Mouse (Mus musculus): ENCODE results near the gene Szt2.

The Szt2 gene

DNA sequence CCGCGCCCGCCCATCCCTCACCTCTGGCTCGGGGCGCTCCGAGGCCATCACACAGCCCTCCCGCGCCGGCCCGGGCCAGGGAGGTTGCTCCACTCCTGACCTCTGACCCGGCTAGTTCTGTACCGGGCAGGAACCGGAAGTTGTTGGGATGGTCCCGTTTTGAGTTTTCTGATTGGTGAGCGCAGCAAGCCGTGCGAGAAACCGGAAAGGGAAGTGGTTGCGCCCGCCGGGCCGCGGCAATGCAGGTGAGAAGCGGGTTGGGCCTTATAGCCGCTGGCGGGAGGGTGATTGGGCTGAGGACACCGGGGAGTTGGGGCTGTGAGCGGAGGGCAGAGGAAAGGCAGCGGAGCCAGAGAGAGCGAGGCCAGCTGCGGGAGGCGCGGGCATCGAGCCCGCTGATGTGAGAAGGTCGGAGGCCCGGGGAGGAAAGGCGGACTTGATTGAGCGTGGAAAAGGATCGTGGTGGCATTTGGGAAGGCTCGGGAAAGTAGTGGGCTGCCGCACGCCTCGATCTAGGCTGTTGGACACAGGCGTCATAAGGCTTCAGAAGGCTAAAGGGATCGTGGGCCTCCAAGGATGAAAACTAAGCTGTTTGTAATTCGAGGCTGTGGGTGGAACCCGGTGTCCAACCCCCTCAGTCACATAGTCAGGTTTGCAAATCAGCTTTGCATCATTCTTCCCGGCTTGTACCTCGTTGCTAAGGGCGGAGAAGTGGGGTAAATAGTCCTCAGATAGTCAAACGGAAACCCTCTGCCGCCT, at the start of gene Szt2, which contains the start of gene Med8:
Szt2 (minus strand) TSS at position 132 of the 759 bp plus-strand sequence.
Med8 (plus strand) TSS at position 196 of the 759 bp plus-strand sequence.
- DNase-seq, result peak; percentile 97

DNA sequence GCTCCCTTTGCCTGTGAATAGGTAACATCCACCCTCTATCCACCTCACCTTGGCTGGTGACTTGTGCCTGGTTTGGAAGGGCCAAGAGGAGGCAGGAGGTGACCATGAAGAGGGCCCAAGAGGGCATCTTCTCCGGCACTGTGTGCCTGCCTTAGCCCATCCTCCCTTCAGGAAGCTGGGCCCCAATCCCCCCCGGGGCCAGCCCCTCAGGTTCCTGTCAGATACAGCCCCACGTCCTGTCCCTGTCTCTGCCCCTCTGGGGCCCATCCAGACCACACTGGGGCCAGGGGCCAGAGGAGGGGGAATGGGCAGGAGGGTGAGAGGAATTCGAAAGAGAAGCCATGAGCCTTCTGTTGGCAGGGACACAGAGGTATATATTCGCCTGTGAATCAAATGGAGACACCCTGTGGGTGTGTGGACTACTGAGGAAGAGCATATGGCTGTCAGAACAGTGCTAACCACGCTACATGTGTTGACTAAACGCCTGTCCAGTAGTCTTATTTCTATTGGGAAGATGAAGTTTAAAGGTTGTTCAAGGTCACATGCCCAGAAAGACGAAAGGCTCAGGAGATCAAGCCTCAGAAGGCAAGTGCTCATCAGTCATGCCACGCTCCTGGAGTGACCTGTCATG, 48.4 kb upstream of the Szt2 start, which contains the start of gene Mpl:
Mpl (minus strand) TSS at position 169 of the 631 bp plus-strand sequence.
- DNase-seq, result no peak

DNA sequence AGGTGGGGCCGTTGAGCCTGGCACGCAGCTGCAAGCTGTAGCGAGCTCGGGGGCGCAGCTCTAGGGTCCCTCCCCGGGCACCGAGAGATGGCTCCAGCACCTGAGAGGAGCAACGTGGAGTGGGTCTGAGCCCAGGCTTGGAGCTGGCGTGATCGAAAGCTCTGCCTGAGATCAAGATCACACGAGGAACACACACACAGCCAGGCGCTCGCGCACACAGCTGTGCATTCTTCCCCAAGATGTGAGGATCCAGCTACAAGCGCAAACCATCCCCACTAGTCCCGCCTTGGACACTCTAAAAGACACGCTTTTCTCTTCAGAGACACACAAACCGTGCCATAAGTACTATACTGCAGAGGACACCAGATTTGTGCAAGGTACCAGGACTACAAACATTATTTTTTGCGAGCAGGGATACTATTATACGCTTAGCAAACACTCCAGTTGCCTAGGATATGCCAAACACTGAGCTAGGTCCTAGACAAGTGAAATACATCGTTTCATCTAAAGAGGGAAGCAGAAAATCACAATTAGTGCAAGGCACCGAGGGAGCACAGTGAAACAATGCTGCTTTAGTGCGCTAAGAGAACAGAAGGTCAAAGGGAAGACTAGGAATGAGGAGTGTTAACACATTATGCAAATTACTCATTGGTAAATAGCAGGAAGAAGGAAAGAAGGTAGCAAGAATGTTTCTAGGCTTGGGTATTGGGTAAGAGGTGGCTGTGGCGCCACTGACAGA, 37.5 kb upstream of the Szt2 start:
- peak; percentile 34 for DNase-seq

DNA sequence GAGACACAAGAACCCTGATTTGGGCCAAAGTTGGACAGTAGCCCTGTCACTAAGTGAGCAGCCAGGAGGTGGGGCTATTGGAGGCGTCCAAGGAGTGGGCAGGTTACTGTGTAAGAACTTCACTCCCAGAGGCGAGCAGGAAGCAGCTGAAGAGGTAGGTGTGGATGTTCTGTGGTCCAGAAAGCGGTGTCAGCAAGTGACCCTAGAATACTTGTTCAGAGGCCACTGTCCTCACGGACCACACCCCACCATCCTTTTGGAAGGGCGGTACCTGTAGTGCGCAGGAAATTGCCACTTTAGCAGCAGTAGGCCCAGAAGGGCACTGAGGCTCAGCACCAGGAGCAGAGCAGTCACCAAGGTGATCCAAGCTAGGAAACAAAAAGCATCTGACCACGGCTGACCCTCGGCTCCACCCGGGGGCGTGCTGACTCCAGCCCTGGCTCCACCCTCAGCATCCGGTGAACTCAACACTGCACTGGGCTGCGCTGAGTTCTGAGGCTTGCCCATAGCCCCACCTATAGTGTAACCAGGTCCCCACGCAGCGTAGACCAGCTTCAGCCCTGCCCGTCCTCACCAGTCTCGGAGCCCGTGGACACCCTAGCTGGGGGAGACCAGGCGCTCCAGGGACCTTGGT, 36.8 kb upstream of the Szt2 start:
- peak; percentile 79 for DNase-seq

DNA sequence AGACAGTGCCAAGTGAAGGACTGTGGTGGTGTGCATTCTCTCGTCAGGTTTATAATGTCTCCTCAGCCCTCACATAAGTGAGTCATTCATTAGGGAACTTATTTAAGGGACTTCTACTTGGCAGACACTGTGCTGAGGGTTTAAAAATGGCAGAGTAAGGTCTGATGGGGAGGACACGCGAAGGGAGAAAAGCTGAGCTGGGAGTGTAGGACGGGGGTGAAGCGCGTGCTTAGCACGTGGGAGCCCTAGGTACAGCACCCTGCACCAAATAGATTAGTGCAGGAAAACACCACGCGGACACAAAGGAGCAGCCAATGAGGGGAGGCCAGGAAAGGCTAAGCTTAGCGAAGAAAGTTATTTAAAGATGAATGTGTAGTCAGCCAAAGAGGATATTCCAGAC, 36.0 kb upstream of the Szt2 start:
- DNase-seq, result no peak

DNA sequence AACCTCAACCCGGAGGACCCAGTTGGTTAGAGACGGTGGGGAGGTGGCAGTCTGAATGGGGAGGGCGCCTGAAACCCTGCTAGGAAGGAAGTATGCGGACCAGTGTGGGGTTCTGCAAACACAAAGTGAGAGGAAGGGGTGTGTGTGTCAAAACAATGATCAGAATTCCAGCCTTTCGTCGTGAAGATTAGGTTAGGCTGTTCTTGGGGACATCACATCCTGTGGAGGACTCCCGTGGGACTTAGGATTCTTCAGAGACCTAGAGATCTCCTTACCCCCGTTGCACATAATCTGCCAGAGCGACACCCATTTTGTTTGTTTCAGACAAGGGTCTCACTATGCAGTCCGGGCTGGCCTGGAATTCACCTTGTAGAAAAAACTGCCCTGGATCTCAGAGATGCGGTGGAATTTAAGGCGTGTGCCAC, 28.8 kb upstream of the Szt2 start:
- peak; percentile 64 for DNase-seq

DNA sequence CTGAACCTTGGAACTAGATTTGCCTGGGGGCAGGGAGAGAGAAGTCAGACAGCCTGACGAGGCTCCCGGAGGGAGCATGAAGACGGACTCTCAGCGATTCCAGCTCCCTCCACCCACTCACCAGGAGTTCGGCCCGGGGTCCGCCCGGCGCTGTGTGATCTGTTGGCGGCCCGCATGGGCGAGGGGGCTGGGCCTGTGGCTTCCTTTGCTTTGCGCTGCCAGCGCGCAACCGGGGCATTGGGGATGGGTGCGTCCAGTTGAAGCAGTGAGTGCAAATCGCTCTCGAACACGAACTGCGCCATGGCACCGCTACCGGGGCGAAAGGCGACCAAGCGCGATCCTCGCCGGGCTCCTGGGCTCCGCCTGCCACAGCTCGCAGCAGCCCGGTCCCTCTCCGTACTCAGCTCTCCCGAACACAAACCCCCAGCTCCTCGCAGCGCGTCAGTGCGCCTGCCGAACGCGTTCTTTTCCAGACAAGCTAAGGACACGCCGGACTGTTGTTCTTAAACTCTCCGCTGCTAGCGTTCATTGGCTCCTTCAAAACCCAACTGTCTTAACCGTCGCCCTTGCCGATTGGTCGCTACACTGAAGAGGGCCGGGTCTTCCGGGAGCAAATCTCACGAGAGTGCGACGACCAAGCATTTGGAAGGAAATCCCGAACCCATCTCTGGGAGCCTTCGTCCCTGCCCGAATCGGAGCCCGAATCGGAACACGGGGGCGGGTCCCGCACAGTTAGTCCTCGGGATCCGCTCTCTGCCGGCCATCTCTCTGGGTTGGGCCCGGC, 27.9 kb upstream of the Szt2 start, which contains the start of gene Cdc20:
Cdc20 (minus strand) TSS at position 533 of the 784 bp plus-strand sequence.
- peak; percentile 97 for DNase-seq

DNA sequence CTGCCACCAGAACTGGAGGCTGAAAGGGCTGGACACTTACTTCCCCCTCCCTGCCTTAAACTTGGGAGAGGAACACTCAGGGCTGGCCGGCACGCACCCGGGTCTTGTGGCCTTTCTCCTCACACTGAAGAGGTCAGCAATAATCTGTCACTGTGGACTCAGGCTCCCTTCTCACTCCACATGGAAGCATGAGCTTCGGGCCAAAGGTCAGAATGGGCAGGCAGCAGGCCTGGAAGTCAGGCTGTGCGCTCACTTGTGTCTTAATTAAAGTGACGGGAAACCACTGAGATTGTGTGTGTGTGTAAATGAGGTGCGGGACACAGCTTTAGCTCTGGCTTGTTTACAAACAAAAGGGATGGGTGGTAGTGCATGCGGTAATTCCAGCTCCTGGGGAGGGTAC, 23.3 kb upstream of the Szt2 start:
- no peak for DNase-seq

DNA sequence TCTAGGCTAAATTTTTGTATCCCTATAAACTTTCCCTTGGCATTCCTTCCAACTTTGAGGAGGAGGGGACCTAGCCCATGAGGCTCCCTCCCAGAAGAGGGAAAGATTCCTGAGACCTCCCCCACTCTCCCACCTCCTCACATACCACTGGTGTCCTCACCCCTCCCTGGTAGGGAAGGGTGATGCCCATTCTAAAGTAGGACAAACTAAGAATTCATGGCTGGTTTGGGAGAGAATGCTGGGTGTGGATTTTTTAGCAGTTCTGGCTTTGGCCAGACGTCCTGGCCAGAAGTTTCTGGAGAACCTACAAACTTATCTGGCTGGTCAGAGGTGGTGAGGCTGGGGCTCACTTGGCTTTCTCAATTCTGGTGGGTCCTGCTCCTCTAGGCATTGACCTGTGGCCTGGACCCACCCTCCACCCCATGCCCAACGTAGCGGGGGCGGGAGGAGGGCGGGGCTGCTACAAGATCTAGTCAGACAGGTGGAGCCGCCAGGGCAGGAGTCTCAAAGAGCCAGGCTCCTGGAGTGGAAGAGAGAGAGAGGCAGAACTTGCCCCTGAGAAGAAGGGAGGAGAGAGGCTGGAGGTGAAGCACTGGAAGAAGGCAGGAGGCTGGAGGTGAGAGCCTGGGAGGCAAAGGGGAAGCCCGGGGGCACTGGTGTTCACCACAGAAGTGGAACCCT, 20.3 kb upstream of the Szt2 start:
- DNase-seq, result no peak

DNA sequence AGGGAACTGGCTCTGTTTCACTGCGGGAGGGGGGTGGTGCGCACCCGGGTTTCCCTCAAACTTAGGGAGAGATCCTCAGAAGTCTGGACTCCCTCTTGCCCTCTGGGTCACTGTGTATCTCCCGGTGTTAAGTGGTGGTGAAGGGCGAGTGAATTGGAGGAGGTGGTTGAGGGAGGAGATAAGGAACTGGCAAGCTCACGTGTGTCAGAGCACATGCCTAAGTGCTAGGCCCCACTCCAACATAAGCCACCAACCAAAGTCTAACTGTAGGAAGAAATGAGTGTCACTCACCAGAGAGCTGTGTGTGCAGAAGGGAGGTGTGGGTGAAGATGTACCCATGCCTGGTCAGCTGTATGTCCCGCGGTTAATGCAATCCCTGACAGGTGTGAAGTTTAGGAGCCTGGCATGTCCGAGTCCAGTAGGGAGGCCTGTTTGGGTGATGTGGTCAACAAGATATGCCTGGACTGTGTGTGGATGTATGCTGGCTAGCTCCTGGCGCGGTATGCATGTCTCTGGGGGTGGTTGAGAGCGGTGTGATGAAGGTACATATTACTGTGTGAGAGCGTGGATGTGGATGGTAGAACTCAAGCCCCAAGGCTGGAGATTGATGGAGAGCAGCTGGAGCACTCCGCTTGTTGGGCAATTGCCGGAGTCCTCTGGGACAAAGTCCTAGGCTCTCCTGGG, 19.6 kb upstream of the Szt2 start:
- DNase-seq, result no peak

DNA sequence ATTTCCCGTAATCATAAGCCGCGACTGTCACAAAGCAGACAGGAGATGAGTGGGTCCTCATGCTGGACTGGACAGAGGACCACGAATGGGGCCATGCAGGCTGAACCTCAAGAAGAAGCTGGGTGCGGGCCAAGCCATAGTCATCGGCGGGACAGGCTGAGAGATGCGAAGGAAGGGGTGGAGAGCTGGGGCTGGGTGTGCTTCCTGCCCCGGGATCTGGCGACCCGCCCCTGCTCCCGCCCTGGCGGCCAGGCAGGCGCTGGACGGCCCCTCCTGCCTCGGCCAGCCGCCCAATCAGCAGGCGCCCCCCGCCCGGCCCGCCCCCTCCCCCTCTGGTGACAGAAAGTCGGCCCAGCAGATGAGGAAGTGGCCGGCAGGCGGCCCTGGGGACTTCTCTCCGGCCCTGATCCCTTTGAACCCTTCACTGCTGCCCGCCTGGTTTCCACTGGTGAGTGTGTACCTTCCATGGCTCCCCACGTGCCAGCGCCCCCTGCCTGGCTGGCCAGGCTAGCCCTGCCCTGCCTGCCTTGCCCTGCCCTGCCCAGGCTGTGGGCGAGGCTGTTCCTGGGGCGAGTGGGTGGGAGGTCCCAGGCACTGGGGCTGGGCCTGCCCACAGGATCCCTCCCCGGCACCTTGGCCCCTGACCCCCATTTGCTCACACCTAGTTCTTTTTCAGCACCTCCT, 18.8 kb upstream of the Szt2 start, which contains the start of gene Elovl1:
Elovl1 (plus strand) TSS at position 326 of the 684 bp plus-strand sequence.
- peak; percentile 93 for DNase-seq

DNA sequence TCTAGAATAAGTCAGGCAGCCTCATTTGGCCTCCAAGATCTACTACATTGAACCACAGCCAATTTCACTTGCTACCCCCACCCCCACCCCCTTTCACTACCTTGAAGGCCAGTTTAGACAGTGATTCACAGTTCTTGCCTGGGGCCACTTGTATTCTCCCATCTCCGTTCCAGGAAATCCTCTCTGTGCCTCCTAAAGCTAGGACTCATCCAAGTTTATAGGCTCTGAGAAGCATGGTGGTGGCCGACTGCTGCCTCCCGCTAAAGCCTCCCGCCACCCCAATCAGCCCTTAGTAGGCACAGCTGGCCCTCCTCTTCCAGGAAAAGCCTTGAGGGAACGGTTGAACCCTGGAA, 18.3 kb upstream of the Szt2 start:
- no peak for DNase-seq

DNA sequence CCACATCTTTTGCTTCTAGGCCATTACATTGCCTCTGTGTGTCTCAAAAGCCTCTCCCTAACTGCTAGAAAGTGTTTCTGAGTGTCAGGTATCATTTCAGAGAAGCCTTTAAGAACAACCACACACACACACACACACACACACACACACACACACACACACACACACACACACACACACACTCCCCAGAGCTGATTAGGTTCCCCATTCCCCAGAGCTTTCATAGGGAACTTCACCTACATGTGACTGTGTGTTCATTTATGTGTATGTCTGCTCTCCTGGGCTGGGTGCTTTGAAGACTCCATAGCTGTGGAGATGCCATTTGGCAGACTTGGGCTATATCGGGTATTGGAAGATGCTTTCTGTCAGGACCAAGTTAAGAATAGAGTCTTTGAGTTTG, 16.3 kb upstream of the Szt2 start:
- DNase-seq, result no peak

DNA sequence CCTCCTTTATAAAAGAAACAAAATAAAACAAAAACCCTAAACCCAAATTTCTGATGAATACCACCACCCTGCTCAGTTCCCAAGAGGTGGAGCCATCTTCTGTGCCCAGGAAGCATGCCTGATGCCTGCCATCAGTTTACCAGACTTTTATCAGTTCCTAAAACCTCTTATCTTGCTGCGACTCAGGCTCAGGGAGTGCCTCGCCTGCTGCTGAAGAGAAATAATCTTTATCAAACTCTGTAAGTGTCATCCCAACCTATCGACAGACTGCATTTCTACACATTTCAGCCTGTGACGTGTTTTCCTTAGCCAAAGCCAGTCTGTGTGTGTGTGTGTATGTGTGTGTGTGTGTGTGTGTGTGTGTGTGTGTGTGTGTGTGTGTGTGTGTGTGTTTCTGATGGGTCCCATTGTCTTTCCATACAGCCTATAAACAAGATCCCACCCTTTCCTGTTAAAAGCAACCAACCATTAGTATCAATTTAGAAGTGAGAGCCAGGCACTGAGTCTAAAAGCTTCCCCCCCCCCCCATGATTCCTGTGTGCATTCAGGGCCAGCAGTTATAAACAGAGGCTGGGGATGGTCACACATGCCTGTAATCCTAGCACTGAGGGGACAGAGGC, 15.6 kb upstream of the Szt2 start:
- DNase-seq, result no peak

DNA sequence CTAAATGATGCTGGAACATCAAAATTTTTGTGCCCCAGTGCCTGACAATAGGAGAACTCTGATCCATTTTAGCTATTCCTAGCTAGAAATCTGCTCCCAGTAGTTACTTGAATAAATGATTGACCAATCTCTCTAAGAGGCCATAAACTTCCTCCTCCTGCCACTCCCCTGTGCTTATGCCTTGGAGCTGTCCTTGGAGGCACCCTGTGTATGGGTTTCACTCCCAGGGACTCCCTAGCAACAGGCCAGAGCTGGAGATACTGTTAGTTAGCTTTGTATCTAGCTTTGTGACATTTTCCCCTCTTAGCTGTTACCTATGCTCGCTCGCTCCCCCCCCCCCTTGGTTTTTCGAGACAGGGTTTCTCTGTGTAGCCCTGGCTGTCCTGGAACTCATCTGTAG, 12.3 kb upstream of the Szt2 start:
- DNase-seq, result no peak

DNA sequence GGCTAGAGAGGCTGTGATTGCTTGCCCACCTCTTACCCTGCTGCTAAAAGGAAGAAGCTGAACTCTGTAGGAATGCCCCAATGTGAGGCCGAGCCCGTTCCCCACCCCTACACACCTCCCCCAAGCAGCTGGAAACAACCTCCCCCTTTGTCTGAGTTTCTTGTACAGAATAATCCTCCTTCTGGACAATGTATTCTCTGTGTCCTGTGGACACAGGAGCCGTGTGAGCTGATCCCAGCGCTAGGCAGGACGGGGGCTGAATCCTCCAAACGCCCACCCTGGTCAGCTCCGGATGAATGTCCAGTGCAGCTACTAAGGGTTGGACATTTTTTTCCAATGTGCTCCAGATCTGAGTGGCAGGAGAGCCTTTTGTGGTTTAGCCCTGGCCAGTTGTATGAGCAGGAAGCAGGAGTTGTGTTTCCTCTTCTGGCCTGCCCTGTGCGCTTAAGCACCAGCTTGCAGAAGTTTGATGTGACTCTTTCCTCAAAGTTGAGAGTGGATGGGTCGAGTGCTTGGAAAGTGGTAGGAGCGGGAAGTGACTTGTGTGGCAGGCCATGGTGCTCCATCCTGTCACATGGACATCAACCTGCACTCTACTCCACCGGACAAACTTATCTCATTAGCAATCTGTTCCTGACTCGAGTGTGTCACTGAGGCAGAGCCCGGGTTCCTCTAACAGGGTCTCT, 8.2 kb upstream of the Szt2 start:
- DNase-seq, result no peak

DNA sequence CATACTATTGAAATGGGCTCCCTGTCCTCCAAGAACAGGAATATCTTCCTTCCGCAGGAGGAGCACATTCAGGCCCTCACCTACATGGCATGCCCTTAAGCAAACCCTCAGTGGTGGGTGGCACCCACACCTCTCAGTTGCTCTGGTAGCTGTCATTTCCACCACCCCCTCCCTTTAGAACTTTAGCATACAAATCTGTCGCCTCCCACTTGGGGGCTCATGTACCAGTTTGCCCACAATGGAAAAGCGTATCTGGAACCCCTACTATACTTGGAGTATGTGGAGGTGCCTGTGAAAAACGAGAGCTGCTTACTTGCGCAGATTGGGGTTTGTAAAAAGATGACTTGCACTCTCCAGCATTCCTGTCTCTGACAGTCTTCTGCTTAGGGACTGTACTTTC, 7.3 kb upstream of the Szt2 start:
- no peak for DNase-seq

DNA sequence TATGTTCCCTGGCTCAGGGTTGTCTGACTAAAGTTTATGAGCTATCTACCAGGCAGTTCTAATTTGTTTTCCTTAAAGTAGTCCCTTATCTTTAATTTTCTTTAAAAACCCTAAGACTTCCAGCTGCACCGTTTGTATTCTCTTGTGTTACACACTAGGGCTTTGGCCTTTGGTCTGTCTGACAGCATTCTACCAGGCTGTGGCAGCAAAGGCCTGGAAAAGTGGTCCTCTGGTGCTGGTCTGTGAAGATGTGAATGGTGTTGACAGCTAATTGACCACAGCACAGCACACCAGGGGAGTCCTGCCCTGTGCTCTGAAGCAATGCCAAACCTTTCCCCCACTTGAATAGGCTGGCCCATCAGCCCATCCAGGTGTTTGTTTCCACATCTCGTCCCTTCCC, 6.7 kb upstream of the Szt2 start:
- DNase-seq, result no peak

DNA sequence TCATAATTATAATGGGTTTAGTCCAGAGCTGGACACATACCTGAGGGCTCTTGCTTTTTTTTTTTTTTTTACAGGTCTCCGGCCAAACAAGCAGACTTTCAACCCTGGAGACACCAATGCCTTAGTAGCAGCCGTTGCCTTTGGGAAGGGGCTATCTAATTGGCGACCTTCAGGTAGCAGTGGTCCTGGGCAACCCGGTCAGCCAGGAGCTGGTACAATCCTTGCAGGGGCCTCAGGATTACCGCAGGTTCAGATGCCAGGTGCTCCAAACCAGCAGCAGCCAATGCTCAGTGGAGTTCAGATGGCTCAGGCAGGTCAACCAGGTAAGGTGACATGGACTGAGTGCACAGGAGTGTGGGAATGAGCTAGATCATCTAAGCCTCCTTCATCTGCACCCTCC, 4.5 kb upstream of the Szt2 start:
- no peak for DNase-seq

Data from embryo, embryonic 11 days (tissue).